Mouse (Mus musculus): ENCODE results near the gene Fam131c. TPM values are rescaled to one million over a fixed set of nuclear protein-coding genes. Genes with fewer than 3 reads are reported as not detected.

The Fam131c gene
- polyA plus RNA-seq, 1 experiment from 2014 or later: 42.5 TPM

DNA sequence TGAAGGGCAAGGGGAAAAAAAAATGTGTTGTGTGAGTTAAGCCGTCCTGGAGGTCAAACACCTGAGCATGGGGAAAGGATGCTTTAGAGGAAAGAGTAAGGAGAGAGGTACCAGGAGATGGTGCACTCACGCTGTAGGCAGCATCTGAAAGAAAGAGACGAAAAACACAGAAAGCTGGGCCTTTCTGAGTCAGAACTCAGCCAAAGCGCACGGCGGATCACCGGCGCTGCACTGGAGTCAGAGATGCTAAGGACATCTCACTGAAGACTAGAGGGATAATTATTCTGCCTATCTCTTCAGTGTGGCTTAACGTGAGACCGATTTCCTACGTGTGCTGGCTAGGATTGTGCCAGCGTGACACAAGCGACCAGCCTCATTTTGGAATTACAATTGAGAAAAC, 59.9 kb downstream of the Fam131c start:
- Histone ChIP-seq H3K36me3 (no peaks in the 10 kb centered on the region), H3K27ac (replicated peaks) (no peak overlapping the region), H3K9me3 (replicated peaks) (no peaks in the 10 kb centered on the region), H3K4me3 (replicated peaks) (no peak overlapping the region), H3K4me2 (no peak overlapping the region), H3K9ac (replicated peaks) (no peak overlapping the region), H3K27me3 (replicated peaks) (peaks cover 8% of the 10 kb centered on the region; the same call in 1 of the 2 replicates), H3K4me1 (peaks cover 20% of the 10 kb centered on the region)
- WGBS: 88% methylated on average over 13 of the region's 13 CpGs
- ATAC-seq (ENCODE audit: low FRiP score): no peak

DNA sequence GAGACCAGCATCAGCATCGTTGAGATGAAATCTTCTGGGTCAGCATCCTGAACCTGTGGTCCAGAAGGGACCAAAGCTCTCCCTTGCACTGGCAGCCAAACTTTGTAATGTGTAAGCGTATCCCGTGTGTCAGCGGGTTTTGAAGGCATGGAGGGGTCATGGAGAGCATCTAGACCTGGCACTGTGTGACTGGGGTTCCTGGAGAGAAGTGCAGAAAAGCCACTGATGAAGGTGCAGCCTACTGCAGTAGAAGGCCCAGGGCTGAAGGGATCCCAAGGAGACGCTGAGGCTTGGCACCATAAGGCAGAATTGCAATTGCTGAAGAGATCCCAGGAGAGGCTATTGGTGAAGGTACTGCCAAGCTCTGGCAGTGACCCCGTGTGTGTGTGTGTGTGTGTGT, 61.4 kb downstream of the Fam131c start:
- H3K4me2 ChIP-seq: no peak overlapping the region
- no peak overlapping the region for H3K27ac ChIP-seq (replicated peaks)
- no peak for ATAC-seq (ENCODE audit: low FRiP score)
- no peaks in the 10 kb centered on the region for H3K36me3 ChIP-seq
- no peaks in the 10 kb centered on the region for H3K9me3 ChIP-seq (replicated peaks)
- WGBS: 79% methylated on average over 6 of the region's 6 CpGs
- no peak overlapping the region for H3K4me3 ChIP-seq (replicated peaks)
- H3K9ac ChIP-seq (replicated peaks): no peak overlapping the region
- peaks cover 20% of the 10 kb centered on the region for H3K4me1 ChIP-seq
- peaks cover 8% of the 10 kb centered on the region; the same call in 1 of the 2 replicates for H3K27me3 ChIP-seq (replicated peaks)

DNA sequence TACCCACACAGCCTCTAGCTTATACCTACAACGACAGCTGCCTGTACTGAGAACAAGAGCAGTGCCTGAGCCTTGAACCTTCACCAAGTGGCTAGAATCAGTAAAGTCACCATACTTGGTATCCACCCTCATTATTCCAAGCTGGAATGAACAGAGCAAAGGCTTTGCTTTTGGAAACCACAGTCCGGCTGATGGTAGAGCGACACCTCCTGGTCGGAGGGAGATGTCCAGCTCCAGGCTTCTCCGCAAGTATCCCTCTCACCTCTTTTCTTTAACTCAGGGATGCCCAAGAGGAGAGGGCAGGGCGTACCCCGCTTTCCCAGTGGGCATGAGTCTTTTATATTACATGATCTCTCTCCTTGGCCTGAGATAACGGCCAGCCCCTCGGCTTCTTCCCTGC, 61.8 kb downstream of the Fam131c start:
- Histone ChIP-seq H3K4me1 (peaks cover 19% of the 10 kb centered on the region), H3K4me2 (no peak overlapping the region), H3K27ac (replicated peaks) (no peak overlapping the region), H3K9ac (replicated peaks) (no peak overlapping the region), H3K36me3 (no peaks in the 10 kb centered on the region), H3K27me3 (replicated peaks) (peaks cover 8% of the 10 kb centered on the region; the same call in 1 of the 2 replicates), H3K4me3 (replicated peaks) (no peak overlapping the region), H3K9me3 (replicated peaks) (no peaks in the 10 kb centered on the region)
- 52% methylated on average over 9 of the region's 9 CpGs for WGBS
- no peak for ATAC-seq (ENCODE audit: low FRiP score)

DNA sequence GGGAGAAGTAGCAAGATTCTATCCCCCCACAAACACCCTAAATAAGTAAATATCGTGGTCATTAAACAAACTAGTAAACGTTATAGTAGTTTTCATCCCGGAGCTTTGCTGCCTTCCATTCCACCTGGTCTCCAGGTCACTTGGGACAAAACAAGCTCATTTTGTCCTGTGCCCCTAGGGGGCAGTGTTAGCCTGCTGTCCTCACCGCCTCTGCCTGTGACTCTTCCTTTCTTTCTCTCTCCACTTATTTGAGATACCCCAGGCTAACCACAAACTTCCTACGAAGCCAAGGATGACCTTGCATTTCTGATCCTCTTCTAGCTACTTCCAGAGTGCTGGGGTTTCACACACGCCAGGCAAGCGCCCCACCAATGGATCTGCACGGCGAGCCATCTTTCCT, 63.0 kb downstream of the Fam131c start:
- H3K36me3 ChIP-seq: no peaks in the 10 kb centered on the region
- H3K4me3 ChIP-seq (replicated peaks): no peak overlapping the region
- H3K27ac ChIP-seq (replicated peaks): no peak overlapping the region
- no peak for ATAC-seq (ENCODE audit: low FRiP score)
- H3K4me2 ChIP-seq: no peak overlapping the region
- WGBS: 49% methylated on average over 9 of the region's 9 CpGs
- peaks cover 8% of the 10 kb centered on the region; the same call in 1 of the 2 replicates for H3K27me3 ChIP-seq (replicated peaks)
- H3K9me3 ChIP-seq (replicated peaks): no peaks in the 10 kb centered on the region
- H3K9ac ChIP-seq (replicated peaks): no peak overlapping the region
- H3K4me1 ChIP-seq: peaks cover 7% of the 10 kb centered on the region

DNA sequence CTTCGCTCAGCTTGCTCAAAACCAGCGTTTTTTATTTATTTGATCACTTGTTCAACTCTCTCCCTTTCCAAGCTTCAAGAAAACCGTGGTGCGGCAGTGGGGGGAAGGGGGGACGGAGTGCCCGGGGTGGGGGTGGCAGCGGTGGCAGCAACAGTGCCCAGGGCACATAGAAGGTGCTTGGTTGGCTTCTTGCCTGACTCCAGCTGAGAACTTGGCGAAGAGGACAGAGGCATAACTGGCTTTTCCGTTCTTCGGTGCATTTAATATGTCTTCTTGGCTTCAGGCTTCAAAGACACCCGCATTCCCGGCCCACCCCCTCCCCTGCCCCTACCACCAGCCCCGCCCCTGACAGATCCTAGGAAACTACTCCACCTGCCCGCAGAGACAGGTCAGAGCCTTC, 64.6 kb downstream of the Fam131c start:
- Histone ChIP-seq H3K27ac (replicated peaks) (no peak overlapping the region), H3K9ac (replicated peaks) (no peak overlapping the region), H3K4me2 (no peak overlapping the region), H3K27me3 (replicated peaks) (no peaks in the 10 kb centered on the region), H3K9me3 (replicated peaks) (no peaks in the 10 kb centered on the region), H3K36me3 (no peaks in the 10 kb centered on the region), H3K4me1 (no peaks in the 10 kb centered on the region), H3K4me3 (replicated peaks) (no peak overlapping the region)
- 58% methylated on average over 14 of the region's 14 CpGs for WGBS
- no peak for ATAC-seq (ENCODE audit: low FRiP score)

DNA sequence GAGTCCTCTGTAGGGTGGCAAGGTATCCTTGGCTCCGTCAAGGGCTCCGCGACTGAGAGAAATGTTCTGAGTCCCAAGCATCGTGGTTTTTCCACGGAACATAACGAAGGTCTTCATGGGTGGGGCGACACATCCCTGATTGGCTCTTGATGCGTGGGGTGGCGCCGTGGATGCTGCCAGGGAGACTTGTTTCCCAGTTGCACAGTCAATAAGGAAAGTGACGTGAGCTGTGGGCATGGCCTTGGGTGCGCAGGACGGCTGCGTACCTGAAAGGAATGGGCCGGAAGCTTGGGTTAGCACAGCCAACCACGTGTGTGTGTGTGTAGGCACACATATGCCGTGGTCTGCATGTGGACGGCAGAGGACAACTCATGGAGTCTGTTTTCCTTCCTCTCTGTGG, 65.2 kb downstream of the Fam131c start:
- 84% methylated on average over 18 of the region's 18 CpGs for WGBS
- no peaks in the 10 kb centered on the region for H3K36me3 ChIP-seq
- ATAC-seq (ENCODE audit: low FRiP score): no peak

More for the DNA sequence above, 65.2 kb downstream of the Fam131c start:
- Histone ChIP-seq H3K4me3 (replicated peaks) (no peak overlapping the region), H3K4me1 (no peaks in the 10 kb centered on the region), H3K27ac (replicated peaks) (no peak overlapping the region), H3K9ac (replicated peaks) (no peak overlapping the region), H3K9me3 (replicated peaks) (no peaks in the 10 kb centered on the region), H3K4me2 (no peak overlapping the region), H3K27me3 (replicated peaks) (no peaks in the 10 kb centered on the region)

Small RNA genes within 50 kb of the gene (microRNA-seq; reads per million reads assigned to microRNA genes)
- not detected for gene Gm25690

Other genes with a start within 250 kb of the Fam131c start
- 23.7 and 29.1 TPM in 2 replicates for gene Szrd1, start 228.4 kb upstream of the Fam131c start, polyA plus RNA-seq (2015; fragmentation: Nextera tagmentation; extraction: Ambion mirVana)
- gene Fbxo42, start 220.3 kb upstream of the Fam131c start, polyA plus RNA-seq (2015; fragmentation: Nextera tagmentation; extraction: Ambion mirVana): 23.3 and 23.8 TPM in 2 replicates
- gene Rsg1, start 154.3 kb upstream of the Fam131c start, polyA plus RNA-seq (2015; fragmentation: Nextera tagmentation; extraction: Ambion mirVana): 8.9 and 9.0 TPM in 2 replicates
- gene Arhgef19, start 128.7 kb upstream of the Fam131c start, polyA plus RNA-seq (2015; fragmentation: Nextera tagmentation; extraction: Ambion mirVana): 1.3 and 3.8 TPM in 2 replicates
- 0.87 and 1.9 TPM in 2 replicates for gene Epha2, start 67.0 kb upstream of the Fam131c start, polyA plus RNA-seq (2015; fragmentation: Nextera tagmentation; extraction: Ambion mirVana)
- gene Clcnka, start 30.5 kb downstream of the Fam131c start, polyA plus RNA-seq (2015; fragmentation: Nextera tagmentation; extraction: Ambion mirVana): 0.33 TPM in 1 of 2 replicates, not detected in the other
- gene Clcnkb, start 47.8 kb downstream of the Fam131c start, polyA plus RNA-seq (2015; fragmentation: Nextera tagmentation; extraction: Ambion mirVana): 0.27 TPM in 1 of 2 replicates, not detected in the other
- 0.31 and 1.0 TPM in 2 replicates for gene Hspb7, start 52.6 kb downstream of the Fam131c start, polyA plus RNA-seq (2015; fragmentation: Nextera tagmentation; extraction: Ambion mirVana)
- 0.27 and 0.58 TPM in 2 replicates for gene Srarp, start 67.9 kb downstream of the Fam131c start, polyA plus RNA-seq (2015; fragmentation: Nextera tagmentation; extraction: Ambion mirVana)
- gene Zbtb17, start 76.4 kb downstream of the Fam131c start, polyA plus RNA-seq (2015; fragmentation: Nextera tagmentation; extraction: Ambion mirVana): 34.8 and 34.9 TPM in 2 replicates
- 13.4 and 13.7 TPM in 2 replicates for gene Spen, start 170.4 kb downstream of the Fam131c start, polyA plus RNA-seq (2015; fragmentation: Nextera tagmentation; extraction: Ambion mirVana)
- gene Fblim1, start 237.9 kb downstream of the Fam131c start, polyA plus RNA-seq (2015; fragmentation: Nextera tagmentation; extraction: Ambion mirVana): 31.0 and 32.2 TPM in 2 replicates

Measured in neural tube, embryonic 15.5 days (tissue).